Mouse (Mus musculus): Measurements from ENCODE around the gene Fgr. TPM values are rescaled to one million over a fixed set of nuclear protein-coding genes. Genes with fewer than 3 reads are reported as not detected.

The Fgr gene
- polyA plus RNA-seq, 1 experiment from 2014 or later: 0.15 TPM

DNA sequence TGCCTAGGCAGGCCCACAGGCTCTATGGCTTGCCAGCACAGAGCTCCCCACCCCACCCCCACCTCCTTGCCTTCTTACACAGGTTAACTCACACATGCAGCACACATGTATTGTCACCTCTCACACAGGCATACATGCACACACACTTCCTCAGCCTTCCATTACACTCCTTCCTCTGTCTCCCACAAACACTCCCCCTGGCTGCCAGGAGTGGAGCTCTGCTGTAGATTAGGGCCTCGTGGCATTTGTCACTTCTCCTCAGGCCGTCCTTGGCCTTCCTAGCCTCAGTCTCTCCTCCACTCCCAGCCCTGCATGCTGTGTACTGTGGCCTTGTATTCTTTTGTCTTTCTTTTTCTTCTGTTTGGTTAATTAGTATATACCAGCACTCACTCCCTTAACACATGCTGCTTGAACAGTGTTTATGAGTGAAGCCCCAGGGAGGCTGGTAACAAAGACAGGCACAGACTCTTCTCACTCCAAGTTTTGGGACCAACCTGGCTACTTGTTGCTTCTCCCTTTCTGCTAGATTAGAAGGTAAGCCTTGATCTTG, 53.0 kb downstream of the Fgr start:
- WGBS: 23% methylated on average over 2 of the region's 2 CpGs
- Histone ChIP-seq H3K27ac (replicated peaks) (peak overlapping the region; percentile 77), H3K9me3 (ENCODE audit: control insufficient read depth, low read length) (no peaks in the 10 kb centered on the region), H3K4me1 (replicated peaks; ENCODE audit: control insufficient read depth, insufficient read depth) (peaks cover 22% of the 10 kb centered on the region), H3K4me2 (replicated peaks; ENCODE audit: low read depth) (no peak overlapping the region), H3K4me3 (ENCODE audit: low read depth, low read length) (no peak overlapping the region), H3K27me3 (ENCODE audit: control insufficient read depth, insufficient read depth, low read length) (no peaks in the 10 kb centered on the region), H3K36me3 (ENCODE audit: control insufficient read depth, insufficient read depth, low read length) (no peaks in the 10 kb centered on the region), H3K9ac (ENCODE audit: low read length) (no peak overlapping the region)
- ATAC-seq (ENCODE audit: low FRiP score, low TSS enrichment) (no peak), DNase-seq (ENCODE audit: low spot score) (no peak)
- no peak for TF ChIP-seq EP300 (optimal IDR thresholded peaks at IDR 0.05)
- peak; percentile 69 for TF ChIP-seq CTCF (IDR thresholded peaks at IDR 0.05; ENCODE audit: low read depth)

DNA sequence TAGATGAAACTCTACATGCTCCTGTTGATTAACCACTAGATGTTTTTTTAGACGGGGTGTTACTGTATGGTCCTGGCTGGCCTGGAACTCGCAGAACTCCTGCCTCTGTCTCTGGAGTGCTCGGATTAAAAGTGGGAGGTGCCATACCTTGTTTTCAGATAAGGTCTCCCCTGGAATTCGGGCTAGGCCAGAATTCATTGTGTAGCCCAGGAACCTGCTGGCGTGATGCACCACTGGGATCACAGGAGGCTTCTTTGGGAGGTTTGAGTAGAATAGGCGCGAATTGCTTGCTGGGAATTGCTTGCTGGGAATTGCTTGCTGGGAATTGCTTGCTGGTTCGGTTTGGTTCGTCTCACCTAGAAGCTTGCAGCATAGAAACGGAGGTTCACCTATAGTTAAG, 53.8 kb downstream of the Fgr start:
- TF ChIP-seq EP300 (optimal IDR thresholded peaks at IDR 0.05) (no peak), CTCF (IDR thresholded peaks at IDR 0.05; ENCODE audit: low read depth) (no peak)
- Histone ChIP-seq H3K27ac (replicated peaks) (0 out of 2 replicates have a peak overlapping the region, but pooled peaks have one; percentile 8), H3K27me3 (ENCODE audit: control insufficient read depth, insufficient read depth, low read length) (no peaks in the 10 kb centered on the region), H3K36me3 (ENCODE audit: control insufficient read depth, insufficient read depth, low read length) (no peaks in the 10 kb centered on the region), H3K4me2 (replicated peaks; ENCODE audit: low read depth) (no peak overlapping the region), H3K4me3 (ENCODE audit: low read depth, low read length) (no peak overlapping the region), H3K4me1 (replicated peaks; ENCODE audit: control insufficient read depth, insufficient read depth) (peaks cover 22% of the 10 kb centered on the region), H3K9ac (ENCODE audit: low read length) (no peak overlapping the region), H3K9me3 (ENCODE audit: control insufficient read depth, low read length) (no peaks in the 10 kb centered on the region)
- DNase-seq (ENCODE audit: low spot score): no peak
- 67% methylated on average over 10 of the region's 10 CpGs for WGBS
- ATAC-seq (ENCODE audit: low FRiP score, low TSS enrichment): no peak

DNA sequence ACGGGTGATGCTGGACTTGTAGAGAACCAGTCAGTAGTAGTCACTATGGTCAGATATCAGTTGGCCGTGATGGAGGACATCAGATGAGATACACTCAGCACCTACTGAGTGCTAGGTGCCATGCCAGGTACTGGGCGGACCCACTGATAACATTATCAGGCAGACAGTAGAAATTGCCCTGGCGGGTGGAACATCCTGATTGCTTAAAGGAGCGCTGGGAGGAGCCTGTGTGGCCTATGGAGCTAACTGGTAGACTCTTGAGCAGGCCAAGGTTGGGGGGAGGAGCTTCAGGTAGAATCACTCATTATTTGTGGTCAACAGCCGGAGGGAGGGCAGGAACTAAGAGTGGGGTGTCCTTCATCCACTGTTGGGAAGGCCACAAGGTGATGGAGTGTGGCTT, 54.3 kb downstream of the Fgr start:
- Histone ChIP-seq H3K4me3 (ENCODE audit: low read depth, low read length) (no peak overlapping the region), H3K36me3 (ENCODE audit: control insufficient read depth, insufficient read depth, low read length) (no peaks in the 10 kb centered on the region), H3K27me3 (ENCODE audit: control insufficient read depth, insufficient read depth, low read length) (no peaks in the 10 kb centered on the region), H3K9me3 (ENCODE audit: control insufficient read depth, low read length) (no peaks in the 10 kb centered on the region), H3K4me1 (replicated peaks; ENCODE audit: control insufficient read depth, insufficient read depth) (peaks cover 22% of the 10 kb centered on the region), H3K4me2 (replicated peaks; ENCODE audit: low read depth) (no peak overlapping the region), H3K27ac (replicated peaks) (no peak overlapping the region), H3K9ac (ENCODE audit: low read length) (no peak overlapping the region)
- WGBS: 85% methylated on average over 6 of the region's 6 CpGs
- DNase-seq (ENCODE audit: low spot score) (no peak), ATAC-seq (ENCODE audit: low FRiP score, low TSS enrichment) (no peak)
- TF ChIP-seq CTCF (IDR thresholded peaks at IDR 0.05; ENCODE audit: low read depth) (no peak), EP300 (optimal IDR thresholded peaks at IDR 0.05) (no peak)

DNA sequence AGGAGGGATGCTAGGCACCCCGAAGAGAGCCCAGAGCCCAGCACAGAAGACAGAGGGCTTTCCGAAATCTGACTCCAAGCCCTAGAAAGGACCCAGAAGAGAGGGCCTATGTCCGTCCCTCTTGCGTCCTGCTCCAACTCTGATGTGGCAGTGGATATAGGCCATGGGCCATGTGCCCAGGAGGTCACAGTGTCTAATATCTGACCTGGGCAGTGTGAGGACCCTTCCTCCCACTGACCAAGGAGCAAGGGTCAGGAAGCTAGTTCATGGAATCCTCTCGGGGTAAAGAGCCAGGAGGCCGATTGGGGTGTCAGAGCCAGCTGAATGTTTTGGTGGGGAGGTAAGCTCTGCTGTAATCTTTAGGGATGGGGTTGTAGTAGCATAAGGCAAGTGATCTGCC, 55.0 kb downstream of the Fgr start:
- Histone ChIP-seq H3K4me1 (replicated peaks; ENCODE audit: control insufficient read depth, insufficient read depth) (peaks cover 22% of the 10 kb centered on the region), H3K36me3 (ENCODE audit: control insufficient read depth, insufficient read depth, low read length) (no peaks in the 10 kb centered on the region), H3K9me3 (ENCODE audit: control insufficient read depth, low read length) (no peaks in the 10 kb centered on the region), H3K27ac (replicated peaks) (no peak overlapping the region), H3K27me3 (ENCODE audit: control insufficient read depth, insufficient read depth, low read length) (no peaks in the 10 kb centered on the region), H3K9ac (ENCODE audit: low read length) (no peak overlapping the region), H3K4me2 (replicated peaks; ENCODE audit: low read depth) (no peak overlapping the region), H3K4me3 (ENCODE audit: low read depth, low read length) (no peak overlapping the region)
- 88% methylated on average over 6 of the region's 6 CpGs for WGBS
- DNase-seq (ENCODE audit: low spot score) (no peak), ATAC-seq (ENCODE audit: low FRiP score, low TSS enrichment) (no peak)
- TF ChIP-seq EP300 (optimal IDR thresholded peaks at IDR 0.05) (no peak), CTCF (IDR thresholded peaks at IDR 0.05; ENCODE audit: low read depth) (no peak)

DNA sequence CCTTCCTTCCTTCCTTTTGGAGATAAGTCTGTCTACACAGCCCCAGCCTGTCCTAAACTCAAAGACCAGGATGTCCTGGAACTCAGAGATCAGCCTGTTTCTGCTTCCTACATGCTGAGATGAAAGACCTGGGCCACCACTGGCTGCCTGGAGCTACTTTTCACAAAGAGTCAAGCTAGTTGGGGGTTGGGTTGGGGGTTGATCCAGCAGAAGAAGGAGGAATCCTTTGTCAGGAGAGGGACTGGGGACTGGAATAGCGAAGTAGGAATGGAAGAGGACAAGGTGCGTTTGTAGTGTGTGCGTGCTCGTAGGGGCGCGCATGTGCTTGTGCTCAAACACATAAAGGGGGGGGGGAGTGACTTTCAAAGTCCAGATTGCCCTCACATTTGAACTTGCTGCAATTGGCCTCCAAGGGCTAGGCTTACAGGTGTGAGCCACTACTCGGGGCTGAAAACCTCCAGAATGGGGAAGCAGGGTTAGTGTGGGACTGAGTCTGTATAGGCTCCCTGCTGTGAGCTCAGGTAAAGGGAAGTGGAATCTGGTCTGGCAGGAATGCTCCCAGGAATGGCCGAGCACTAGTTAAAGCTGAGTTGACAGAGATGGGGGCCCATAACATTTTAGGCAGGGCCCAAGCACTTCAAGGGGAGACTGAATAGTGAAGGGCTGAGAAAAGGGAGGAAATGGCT, 58.7 kb downstream of the Fgr start:
- Histone ChIP-seq H3K27ac (replicated peaks) (no peak overlapping the region), H3K27me3 (ENCODE audit: control insufficient read depth, insufficient read depth, low read length) (no peaks in the 10 kb centered on the region), H3K9ac (ENCODE audit: low read length) (no peak overlapping the region), H3K9me3 (ENCODE audit: control insufficient read depth, low read length) (no peaks in the 10 kb centered on the region), H3K4me3 (ENCODE audit: low read depth, low read length) (no peak overlapping the region), H3K4me2 (replicated peaks; ENCODE audit: low read depth) (no peak overlapping the region), H3K4me1 (replicated peaks; ENCODE audit: control insufficient read depth, insufficient read depth) (no peaks in the 10 kb centered on the region), H3K36me3 (ENCODE audit: control insufficient read depth, insufficient read depth, low read length) (no peaks in the 10 kb centered on the region)
- no peak for DNase-seq (ENCODE audit: low spot score)
- ATAC-seq (ENCODE audit: low FRiP score, low TSS enrichment): no peak
- 87% methylated on average over 8 of the region's 8 CpGs for WGBS
- no peak for TF ChIP-seq EP300 (optimal IDR thresholded peaks at IDR 0.05)
- no peak for TF ChIP-seq CTCF (IDR thresholded peaks at IDR 0.05; ENCODE audit: low read depth)

DNA sequence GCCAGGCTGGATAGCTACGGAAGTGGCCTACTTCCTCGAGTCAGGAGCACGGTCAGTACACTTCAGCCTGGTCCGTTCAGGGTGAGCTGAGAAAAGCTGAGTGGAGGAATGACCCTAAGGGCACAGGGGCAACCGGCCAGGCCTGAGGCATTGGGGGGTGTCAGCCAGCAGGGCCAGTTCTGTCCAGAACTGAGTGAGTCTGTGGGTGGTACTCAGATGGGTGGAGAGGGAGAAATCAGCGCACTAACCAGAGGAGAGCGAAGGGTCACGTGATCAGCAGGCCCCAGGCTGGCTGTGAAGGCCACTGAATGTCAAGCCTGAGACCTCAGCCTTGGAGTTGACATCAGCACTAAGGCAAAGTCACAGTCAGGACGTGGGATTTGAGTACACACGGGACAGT, 60.6 kb downstream of the Fgr start:
- TF ChIP-seq CTCF (IDR thresholded peaks at IDR 0.05; ENCODE audit: low read depth) (no peak), EP300 (optimal IDR thresholded peaks at IDR 0.05) (no peak)
- Histone ChIP-seq H3K9me3 (ENCODE audit: control insufficient read depth, low read length) (no peaks in the 10 kb centered on the region), H3K4me3 (ENCODE audit: low read depth, low read length) (no peak overlapping the region), H3K36me3 (ENCODE audit: control insufficient read depth, insufficient read depth, low read length) (no peaks in the 10 kb centered on the region), H3K27me3 (ENCODE audit: control insufficient read depth, insufficient read depth, low read length) (no peaks in the 10 kb centered on the region), H3K9ac (ENCODE audit: low read length) (no peak overlapping the region), H3K27ac (replicated peaks) (no peak overlapping the region), H3K4me1 (replicated peaks; ENCODE audit: control insufficient read depth, insufficient read depth) (0 out of 2 replicates have a peak, but pooled peaks cover 3% of the 10 kb centered on the region), H3K4me2 (replicated peaks; ENCODE audit: low read depth) (no peak overlapping the region)
- no peak for DNase-seq (ENCODE audit: low spot score)
- WGBS: 67% methylated on average over 10 of the region's 10 CpGs
- no peak for ATAC-seq (ENCODE audit: low FRiP score, low TSS enrichment)
